Mouse (Mus musculus) lung, adult 18-20 months (tissue): ENCODE results near the gene Gm16427.
"Not testable (repeated sequence)": the region's sequence is repeated elsewhere in the genome, so short reads cannot be mapped to it uniquely, and the experiment has no call there.

Source experiments
- DNase-seq, 2 experiments: peaks; one replicate each; pipeline ENCODE4 v3.0.0; 2022; ENCODE audit warnings: mixed read lengths in 2 of 2

Gene Gm16427

DNA sequence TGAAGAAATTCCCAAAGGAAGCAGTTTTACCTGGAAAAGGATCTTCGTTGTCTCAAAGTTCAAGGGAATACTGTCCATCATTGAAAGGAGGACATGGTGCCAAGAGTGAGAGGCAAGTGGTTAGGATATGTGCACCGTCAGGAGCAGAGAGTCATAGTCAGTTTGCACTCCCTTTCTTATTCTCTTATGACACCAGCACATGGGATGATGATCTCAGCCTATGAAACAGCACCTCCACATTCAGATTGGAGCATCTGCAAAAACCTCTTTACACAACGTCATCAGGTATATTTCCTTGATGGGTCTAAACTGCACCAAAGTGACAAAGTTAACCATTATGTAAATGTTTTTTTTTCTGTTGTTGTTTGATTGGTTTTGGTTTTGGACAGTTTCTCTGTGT lies at the start of gene Gm16427:
Gene Gm16427, minus strand, starts transcription at position 101 of the 400 bp plus-strand sequence.
- not testable (repeated sequence) for DNase-seq
